Mouse (Mus musculus) G1E (cell line): ENCODE results near the gene 1500015O10Rik.

Source experiments
- CTCF ChIP-seq: IDR thresholded peaks from 2 replicates; pipeline ENCODE4 v1.5.1; 2012; ENCODE audit warnings: low read depth, low read length, inconsistent platforms, mixed read lengths
- GATA1 ChIP-seq: IDR thresholded peaks from 2 replicates; pipeline ENCODE4 v1.6.1; 2012; ENCODE audit warnings: borderline replicate concordance, low read length, inconsistent platforms, mixed read lengths
- GATA2 ChIP-seq: IDR thresholded peaks from 2 replicates; pipeline ENCODE4 v1.6.1; 2012; ENCODE audit warnings: low read depth, low read length, inconsistent platforms, borderline replicate concordance
- POLR2AphosphoS5 ChIP-seq: IDR thresholded peaks from 2 replicates; pipeline ENCODE4 v1.6.1; 2012; ENCODE audit warnings: low read depth, low read length, inconsistent platforms; ENCODE audit not compliant: insufficient replicate concordance
- TAL1 ChIP-seq: conservative IDR thresholded peaks from 2 replicates; pipeline ENCODE4 v1.6.1; 2012; ENCODE audit warnings: low read depth, low read length, inconsistent platforms, mixed read lengths

- TF ChIP-seq CTCF = no peak
- TF ChIP-seq TAL1 = no peak
- no peak for TF ChIP-seq GATA1
- TF ChIP-seq GATA2 = no peak
- TF ChIP-seq POLR2AphosphoS5 = no peak
Measured at GRCm38 (mm10) chr1:43689983-43690382, 40.4 kb upstream of the 1500015O10Rik start.
